13 mouse cellular contexts compared by ENCODE assay signal in genomic region chr19:42328160-42328559, GRCm38 (mm10).
"Had no signal": no experiment of that assay in that cellular context is flagged by ENCODE, and none has a peak within 500 bp of the region (broad histone marks: within the 10 kb centered on the region; RNA-seq: fewer than 3 reads in every experiment).

No protein-coding gene starts in this region.

- H3K9me3 ChIP-seq: limb, embryonic 13.5 days; midbrain, embryonic 13.5 days had no signal

- H3K4me1 ChIP-seq: limb, embryonic 13.5 days had no signal

- H3K27ac ChIP-seq: kidney, postnatal 0 days; limb, embryonic 13.5 days; liver, embryonic 14.5 days; midbrain, embryonic 13.5 days had no signal

- H3K36me3 ChIP-seq: limb, embryonic 13.5 days; midbrain, embryonic 13.5 days had no signal

- DNase-seq: kidney, adult 11 months; kidney, adult 9 months; kidney, postnatal 36 days; lung, adult 18-20 months; retina, postnatal 1 day; right cerebral cortex, postnatal 4 days; spleen, adult 18-20 months; thymus, adult 18-20 months; thymus, postnatal 14 days had no signal

- H3K4me3 ChIP-seq: limb, embryonic 13.5 days; midbrain, embryonic 13.5 days had no signal

- H3K4me2 ChIP-seq: limb, embryonic 13.5 days; midbrain, embryonic 13.5 days had no signal

- ATAC-seq: midbrain, embryonic 13.5 days had no signal

- H3K9ac ChIP-seq: limb, embryonic 13.5 days; liver, embryonic 14.5 days; midbrain, embryonic 13.5 days had no signal

- H3K27me3 ChIP-seq: limb, embryonic 13.5 days; midbrain, embryonic 13.5 days had no signal
